Mouse (Mus musculus) embryonic facial prominence, embryonic 10.5 days (tissue): Measurements from ENCODE around the gene Chn1. TPM values are rescaled to one million over a fixed set of nuclear protein-coding genes. Genes with fewer than 3 reads are reported as not detected.

Experiments
- DNase-seq: peaks from one replicate; pipeline ENCODE4 v3.0.0-alpha.2; 2017; ENCODE audit warnings: low spot score
- H3K27ac ChIP-seq: fragments of 300-500 bp; sonication (generic); replicated peaks from 2 replicates; pipeline ENCODE4 v1.5.1; 2016; ENCODE audit warnings: mild to moderate bottlenecking
- H3K27me3 ChIP-seq: fragments of 300-500 bp; sonication (generic); replicated peaks from 2 replicates; pipeline ENCODE4 v1.6.1; 2016; ENCODE audit warnings: low read depth, mild to moderate bottlenecking; ENCODE audit not compliant: poor library complexity, severe bottlenecking
- H3K36me3 ChIP-seq: fragments of 300-500 bp; sonication (generic); replicated peaks from 2 replicates; pipeline ENCODE4 v1.6.1; 2016; ENCODE audit warnings: mild to moderate bottlenecking, moderate library complexity
- H3K4me1 ChIP-seq: fragments of 300-500 bp; sonication (generic); 2 replicates; pipeline ENCODE4 v1.6.1; 2016
- H3K4me3 ChIP-seq: fragments of 300-500 bp; sonication (generic); 2 replicates; pipeline ENCODE4 v1.5.1; 2016; ENCODE audit warnings: mild to moderate bottlenecking, moderate library complexity
- H3K9me3 ChIP-seq: fragments of 300-500 bp; sonication (generic); 2 replicates; pipeline ENCODE4 v1.6.1; 2016; ENCODE audit warnings: mild to moderate bottlenecking
- WGBS: fragments of 180-500 bp; shearing (Covaris S2); methylation state at CpG from one replicate; pipeline ENCODE4 v1.1.7; 2016; 5-methylcytosine and 5-hydroxymethylcytosine counted together
- polyA plus RNA-seq: library from polyadenylated mRNA; unstranded; fragments of >200 nt; fragmentation: Nextera tagmentation; extraction: Ambion mirVana; gene quantifications from 2 replicates; pipeline ENCODE4 v1.2.1, GENCODE M21; 2016

The Chn1 gene
- polyA plus RNA-seq, 1 experiment from 2014 or later = 38.2 TPM

GRCm38 (mm10) chr2:73657961-73658360 is 117.2 kb downstream of the Chn1 start:
- Histone ChIP-seq H3K27me3 (no peaks in the 10 kb centered on the region), H3K9me3 (no peaks in the 10 kb centered on the region), H3K4me3 (no peak overlapping the region), H3K36me3 (no peaks in the 10 kb centered on the region), H3K27ac (no peak overlapping the region), H3K4me1 (peaks cover 30% of the 10 kb centered on the region)
- no peak for DNase-seq
- 89% methylated on average over 3 of the region's 3 CpGs for WGBS

DNA sequence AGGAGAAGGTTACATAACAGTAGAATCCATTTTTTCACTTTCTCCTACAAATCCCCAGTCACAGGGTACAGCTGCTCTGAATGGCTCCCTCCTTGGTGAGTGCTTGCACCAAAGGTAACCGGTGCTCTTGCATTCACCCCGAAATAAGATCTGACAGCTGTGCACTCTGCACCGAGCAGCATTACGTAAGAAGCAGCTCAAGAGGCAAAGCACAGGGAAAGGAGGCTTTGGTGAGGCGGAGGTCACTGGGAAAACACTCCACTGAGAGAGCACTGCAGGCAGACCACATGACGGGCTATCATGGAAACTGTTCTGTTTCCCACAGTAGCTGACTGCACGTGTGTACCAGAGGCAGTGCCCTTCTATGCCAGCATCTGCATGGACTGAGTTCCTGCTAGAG is 118.0 kb downstream of the Chn1 start:
- DNase-seq = peak; percentile 14
- 57% methylated on average over 7 of the region's 7 CpGs for WGBS
- Histone ChIP-seq H3K4me3 (no peak overlapping the region), H3K9me3 (no peaks in the 10 kb centered on the region), H3K36me3 (no peaks in the 10 kb centered on the region), H3K27me3 (no peaks in the 10 kb centered on the region), H3K4me1 (peaks cover 30% of the 10 kb centered on the region), H3K27ac (no peak overlapping the region)

DNA sequence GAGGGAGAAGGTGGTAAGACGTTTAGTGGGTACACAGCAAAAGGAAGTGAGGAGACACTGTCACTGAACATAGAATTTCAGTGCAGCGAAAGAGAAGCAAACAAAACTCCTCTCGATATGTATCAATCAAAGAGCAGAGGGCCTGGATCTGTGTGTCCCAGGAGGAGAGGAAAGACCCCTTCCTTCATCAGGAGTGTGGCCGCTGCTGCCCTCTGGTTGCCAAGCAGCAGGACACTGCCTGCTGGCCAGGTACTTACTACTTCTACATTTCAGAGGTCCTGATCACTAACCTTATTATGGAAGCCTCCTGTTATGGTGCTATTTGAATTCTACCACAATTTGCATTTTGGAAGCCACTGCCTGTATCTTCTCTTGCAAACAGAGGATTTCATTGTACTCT is 119.5 kb downstream of the Chn1 start:
- no peak overlapping the region for H3K4me3 ChIP-seq
- no peak for DNase-seq
- WGBS = 79% methylated on average over 4 of the region's 4 CpGs

GRCm38 (mm10) chr2:73654892-73655243 is 120.3 kb downstream of the Chn1 start:
- H3K9me3 ChIP-seq = no peaks in the 10 kb centered on the region
- 81% methylated on average over 1 of the region's 1 CpGs for WGBS
- no peaks in the 10 kb centered on the region for H3K27me3 ChIP-seq
- no peak for DNase-seq
- 0 out of 2 replicates have a peak, but pooled peaks cover 9% of the 10 kb centered on the region for H3K36me3 ChIP-seq
- no peak overlapping the region for H3K4me3 ChIP-seq
- H3K27ac ChIP-seq = no peak overlapping the region
- H3K4me1 ChIP-seq = peaks cover 17% of the 10 kb centered on the region

More for the DNA sequence above, 119.5 kb downstream of the Chn1 start:
- H3K27me3 ChIP-seq = no peaks in the 10 kb centered on the region
- no peak overlapping the region for H3K27ac ChIP-seq
- no peaks in the 10 kb centered on the region for H3K9me3 ChIP-seq
- peaks cover 25% of the 10 kb centered on the region for H3K4me1 ChIP-seq
- H3K36me3 ChIP-seq = 0 out of 2 replicates have a peak, but pooled peaks cover 9% of the 10 kb centered on the region

DNA sequence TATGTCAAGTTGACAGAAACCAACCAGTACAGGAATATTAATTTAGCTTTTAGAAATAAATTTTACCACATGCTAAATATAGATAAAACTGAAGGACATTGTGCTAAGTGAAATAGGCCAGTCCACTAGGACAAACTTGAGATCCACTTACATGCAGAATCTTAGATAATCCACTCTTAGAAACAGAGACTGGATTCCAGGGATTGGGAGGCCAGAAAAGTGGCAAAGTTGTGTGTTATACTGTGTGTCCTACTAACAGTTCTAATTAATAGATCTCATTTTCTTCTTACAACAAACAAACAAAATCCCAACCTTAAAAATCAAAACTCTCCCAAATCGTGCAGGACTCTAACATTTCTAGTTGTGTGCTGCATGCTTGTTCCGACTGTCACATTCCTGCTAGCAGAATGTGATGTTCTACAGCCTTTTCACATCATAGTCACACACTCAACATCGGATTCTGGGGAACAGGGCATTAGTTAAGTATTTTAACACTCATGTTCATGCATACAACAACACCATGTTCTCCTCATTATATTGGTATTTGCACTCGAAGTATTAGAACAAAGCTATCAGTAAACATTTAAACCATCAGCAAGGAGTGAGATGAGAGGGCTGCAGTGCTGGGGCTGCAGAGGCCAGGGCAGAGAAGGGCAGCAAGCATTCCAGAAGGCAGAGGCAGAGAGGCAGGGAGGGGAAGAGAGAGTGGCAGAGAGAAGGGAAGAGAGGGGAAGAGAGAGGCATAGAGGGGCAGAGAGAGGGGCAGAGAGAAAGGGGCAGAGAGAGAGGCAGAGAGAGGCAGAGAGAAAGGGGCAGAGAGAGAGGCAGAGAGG is 120.9 kb downstream of the Chn1 start:
- no peak for DNase-seq
- H3K9me3 ChIP-seq = no peaks in the 10 kb centered on the region
- 84% methylated on average over 4 of the region's 4 CpGs for WGBS
- H3K4me1 ChIP-seq = peaks cover 13% of the 10 kb centered on the region
- no peaks in the 10 kb centered on the region for H3K27me3 ChIP-seq
- H3K4me3 ChIP-seq = no peak overlapping the region
- H3K36me3 ChIP-seq = 0 out of 2 replicates have a peak, but pooled peaks cover 9% of the 10 kb centered on the region
- no peak overlapping the region for H3K27ac ChIP-seq

DNA sequence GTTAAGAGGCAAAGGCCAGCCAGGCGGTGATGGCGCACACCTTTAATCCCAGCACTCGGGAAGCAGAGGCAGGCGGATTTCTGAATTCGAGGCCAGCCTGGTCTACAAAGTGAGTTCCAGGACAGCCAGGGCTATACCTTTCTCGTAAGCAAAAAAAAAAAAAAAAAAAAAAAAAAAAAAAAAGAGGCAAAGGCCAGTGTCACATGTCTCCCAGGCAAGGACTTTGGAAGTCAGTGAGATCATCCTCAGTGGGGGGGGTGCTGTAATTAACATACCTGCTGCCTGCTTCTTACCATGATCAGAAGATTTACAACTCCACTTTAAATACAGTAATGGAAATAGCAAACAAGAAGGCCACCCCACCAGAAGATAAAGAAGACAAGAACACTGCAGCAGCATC is 137.5 kb downstream of the Chn1 start:
- DNase-seq = no peak
- Histone ChIP-seq H3K27me3 (no peaks in the 10 kb centered on the region), H3K4me3 (no peak overlapping the region), H3K4me1 (no peaks in the 10 kb centered on the region), H3K9me3 (no peaks in the 10 kb centered on the region), H3K36me3 (peaks cover 4% of the 10 kb centered on the region; the same call in 1 of the 2 replicates), H3K27ac (no peak overlapping the region)
- 93% methylated on average over 6 of the region's 6 CpGs for WGBS

- H3K9me3 ChIP-seq = 0 out of 2 replicates have a peak, but pooled peaks cover 2% of the 10 kb centered on the region
- no peak overlapping the region for H3K27ac ChIP-seq
- H3K36me3 ChIP-seq = peaks cover 10% of the 10 kb centered on the region
- DNase-seq = no peak
- no peak overlapping the region for H3K4me3 ChIP-seq
- WGBS = 83% methylated on average over 3 of the region's 3 CpGs
- H3K4me1 ChIP-seq = no peaks in the 10 kb centered on the region
- no peaks in the 10 kb centered on the region for H3K27me3 ChIP-seq
Measured at GRCm38 (mm10) chr2:73636387-73636786, 138.8 kb downstream of the Chn1 start.

DNA sequence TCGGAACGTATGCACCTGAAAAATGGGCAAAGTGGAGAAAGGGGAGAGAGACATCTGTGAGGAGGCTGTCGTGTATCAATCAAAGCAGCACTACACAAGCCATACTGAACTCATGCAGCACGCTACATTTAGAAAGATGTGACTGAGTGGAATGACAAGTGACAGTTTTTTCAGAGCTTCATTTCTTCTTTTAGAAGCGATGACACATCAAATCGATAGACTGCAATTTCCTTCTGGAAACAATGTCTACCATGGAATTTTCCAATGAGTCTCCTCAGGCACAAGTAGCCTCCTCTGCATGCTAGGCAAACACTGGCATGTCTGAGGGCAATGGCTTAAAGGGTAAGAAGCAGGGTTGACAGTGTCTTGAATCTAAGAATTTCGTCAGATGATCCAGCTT is 143.3 kb downstream of the Chn1 start:
- no peaks in the 10 kb centered on the region for H3K27me3 ChIP-seq
- H3K36me3 ChIP-seq = peaks cover 18% of the 10 kb centered on the region
- no peak overlapping the region for H3K4me3 ChIP-seq
- WGBS = 92% methylated on average over 7 of the region's 7 CpGs
- no peak overlapping the region for H3K27ac ChIP-seq
- H3K9me3 ChIP-seq = peaks cover 5% of the 10 kb centered on the region; the same call in 1 of the 2 replicates
- no peaks in the 10 kb centered on the region for H3K4me1 ChIP-seq
- DNase-seq = no peak

GRCm38 (mm10) chr2:73618486-73619052 is 156.6 kb downstream of the Chn1 start:
- no peaks in the 10 kb centered on the region for H3K27me3 ChIP-seq
- WGBS = 63% methylated on average over 4 of the region's 4 CpGs
- DNase-seq = no peak
- no peak overlapping the region for H3K4me3 ChIP-seq
- no peaks in the 10 kb centered on the region for H3K9me3 ChIP-seq
- H3K27ac ChIP-seq = no peak overlapping the region
- H3K36me3 ChIP-seq = peaks cover 72% of the 10 kb centered on the region
- peaks cover 17% of the 10 kb centered on the region for H3K4me1 ChIP-seq

DNA sequence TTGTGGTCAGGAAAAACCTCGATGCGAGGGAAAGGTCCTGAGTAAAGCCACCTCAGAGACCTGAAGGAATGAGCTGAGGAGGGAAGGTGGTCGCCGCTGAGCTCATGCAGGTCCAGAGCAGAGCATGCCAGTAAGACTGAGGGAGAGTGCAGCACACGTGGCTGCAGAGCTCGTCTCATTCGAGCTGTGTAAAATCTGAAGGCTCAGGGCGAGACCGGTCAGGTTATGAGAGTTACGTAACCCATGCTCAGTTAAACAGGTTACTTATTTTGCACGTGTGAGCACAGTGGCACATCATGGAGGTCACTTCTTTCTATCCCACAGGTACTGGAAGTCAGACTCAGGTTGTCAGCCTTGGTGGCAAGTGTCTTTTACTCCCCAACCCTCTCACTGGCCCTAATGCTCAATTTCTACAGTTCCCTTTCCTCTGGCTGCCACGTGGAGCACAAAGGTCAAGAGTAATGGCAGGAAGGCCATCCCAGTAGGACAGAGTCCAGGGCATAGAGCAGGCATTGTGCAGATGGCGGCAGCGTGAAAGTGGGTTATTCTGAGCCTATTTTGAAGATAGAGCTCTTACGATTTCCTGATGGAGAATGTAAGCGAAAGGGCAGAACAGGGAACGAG is 158.6 kb downstream of the Chn1 start:
- Histone ChIP-seq H3K4me1 (peaks cover 17% of the 10 kb centered on the region), H3K4me3 (no peak overlapping the region), H3K36me3 (peaks cover 69% of the 10 kb centered on the region), H3K9me3 (no peaks in the 10 kb centered on the region), H3K27me3 (no peaks in the 10 kb centered on the region), H3K27ac (no peak overlapping the region; the same call in 1 of the 2 replicates)
- DNase-seq = no peak
- 71% methylated on average over 17 of the region's 17 CpGs for WGBS

GRCm38 (mm10) chr2:73615456-73615855 is 159.7 kb downstream of the Chn1 start:
- Histone ChIP-seq H3K27ac (no peak overlapping the region), H3K4me3 (no peak overlapping the region), H3K36me3 (peaks cover 71% of the 10 kb centered on the region), H3K9me3 (no peaks in the 10 kb centered on the region), H3K4me1 (peaks cover 17% of the 10 kb centered on the region), H3K27me3 (no peaks in the 10 kb centered on the region)
- 90% methylated on average over 5 of the region's 5 CpGs for WGBS
- no peak for DNase-seq

DNA sequence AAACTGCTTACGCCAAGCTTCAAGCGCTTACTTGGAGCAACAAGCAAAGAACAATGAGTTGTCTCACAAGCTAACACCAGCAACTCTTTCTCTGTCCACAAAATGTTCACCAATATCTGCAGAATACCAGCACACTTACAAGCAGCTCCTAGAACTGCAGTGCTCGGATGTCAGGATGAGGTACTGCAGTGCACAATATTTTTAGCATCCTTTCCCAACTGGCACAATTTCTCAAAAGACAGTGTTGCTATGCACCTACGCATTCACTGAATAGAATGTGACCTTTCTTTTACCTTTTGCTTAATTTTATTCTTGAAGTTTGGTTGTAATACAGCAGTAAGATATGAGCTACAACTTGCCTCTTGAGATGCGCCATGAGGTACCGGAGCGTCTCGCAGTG is 160.8 kb downstream of the Chn1 start:
- 95% methylated on average over 8 of the region's 8 CpGs for WGBS
- Histone ChIP-seq H3K27me3 (no peaks in the 10 kb centered on the region), H3K4me3 (no peak overlapping the region), H3K36me3 (peaks cover 80% of the 10 kb centered on the region), H3K4me1 (peaks cover 17% of the 10 kb centered on the region), H3K27ac (no peak overlapping the region), H3K9me3 (no peaks in the 10 kb centered on the region)
- DNase-seq = no peak

DNA sequence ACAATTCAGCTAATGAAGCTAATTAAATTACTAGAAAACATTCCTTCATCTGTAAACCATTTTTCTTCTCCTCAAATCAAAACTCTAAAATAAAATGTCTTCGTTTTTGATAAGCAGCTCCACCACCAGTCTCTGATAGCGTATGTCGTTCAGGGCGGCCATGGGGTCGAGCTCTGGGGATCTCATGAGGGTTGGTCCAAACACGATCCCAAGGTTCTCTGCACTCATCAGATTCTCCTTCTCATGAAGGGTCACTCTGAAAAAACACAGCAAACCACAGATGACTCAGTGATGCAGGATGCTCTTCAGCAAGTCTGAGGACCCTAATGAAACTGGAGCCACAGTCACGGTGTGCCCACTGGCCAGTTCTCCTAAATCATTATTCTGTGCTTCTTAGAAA is 162.2 kb downstream of the Chn1 start:
- Histone ChIP-seq H3K4me1 (peaks cover 18% of the 10 kb centered on the region), H3K36me3 (peaks cover 76% of the 10 kb centered on the region), H3K27me3 (no peaks in the 10 kb centered on the region), H3K4me3 (no peak overlapping the region), H3K27ac (no peak overlapping the region), H3K9me3 (no peaks in the 10 kb centered on the region)
- DNase-seq = no peak
- WGBS = 94% methylated on average over 7 of the region's 7 CpGs
